Mouse (Mus musculus) neural tube, embryonic 15.5 days (tissue): Measurements from ENCODE around the gene Spindoc. TPM values are rescaled to one million over a fixed set of nuclear protein-coding genes. Genes with fewer than 3 reads are reported as not detected.

Source experiments
- ATAC-seq: fragments of 200-750 bp; cut with Nextera tagmentation; 2 replicates; pipeline ENCODE4 v1.8.0; 2017; ENCODE audit warnings: mild to moderate bottlenecking, moderate TSS enrichment, moderate library complexity; ENCODE audit not compliant: low FRiP score
- H3K27ac ChIP-seq: fragments of 300-500 bp; sonication (generic); replicated peaks from 2 replicates; pipeline ENCODE4 v1.5.1; 2015; ENCODE audit warnings: mild to moderate bottlenecking, inconsistent platforms
- H3K27me3 ChIP-seq: fragments of 300-500 bp; sonication (generic); replicated peaks from 2 replicates; pipeline ENCODE4 v1.6.1; 2015; ENCODE audit warnings: inconsistent platforms
- H3K36me3 ChIP-seq: fragments of 300-500 bp; sonication (generic); 2 replicates; pipeline ENCODE4 v1.6.1; 2015; ENCODE audit warnings: inconsistent platforms
- H3K4me1 ChIP-seq: fragments of 300-500 bp; sonication (generic); 2 replicates; pipeline ENCODE4 v1.6.1; 2015; ENCODE audit warnings: inconsistent platforms
- H3K4me2 ChIP-seq: fragments of 300-500 bp; sonication (generic); 2 replicates; pipeline ENCODE4 v1.6.1; 2015; ENCODE audit warnings: inconsistent platforms, mild to moderate bottlenecking, moderate library complexity
- H3K4me3 ChIP-seq: fragments of 300-500 bp; sonication (generic); replicated peaks from 2 replicates; pipeline ENCODE4 v1.5.1; 2015; ENCODE audit warnings: mild to moderate bottlenecking, inconsistent platforms
- H3K9ac ChIP-seq: fragments of 300-500 bp; sonication (generic); replicated peaks from 2 replicates; pipeline ENCODE4 v1.6.1; 2015; ENCODE audit warnings: mild to moderate bottlenecking, inconsistent platforms
- H3K9me3 ChIP-seq: fragments of 300-500 bp; sonication (generic); replicated peaks from 2 replicates; pipeline ENCODE4 v1.6.1; 2016; ENCODE audit warnings: inconsistent platforms
- WGBS: fragments of 180-500 bp; shearing (Covaris S2); methylation state at CpG from one replicate; pipeline ENCODE4 v1.1.7; 2015; ENCODE audit warnings: mixed read lengths; 5-methylcytosine and 5-hydroxymethylcytosine counted together
- polyA plus RNA-seq: library from polyadenylated mRNA; unstranded; fragments of >200 nt; fragmentation: Nextera tagmentation; extraction: Ambion mirVana; gene quantifications from 2 replicates; pipeline ENCODE4 v1.2.1, GENCODE M21; 2015

Gene Spindoc
- polyA plus RNA-seq, 1 experiment from 2014 or later: 30.9 TPM

- Histone ChIP-seq H3K9ac (peak within 1 kb of the TSS; percentile 95), H3K27ac (peak within 1 kb of the TSS; percentile 88), H3K9me3 (no peaks in the 10 kb centered on the region), H3K4me3 (peak within 1 kb of the TSS; percentile 89), H3K27me3 (no peaks in the 10 kb centered on the region), H3K36me3 (no peaks in the 10 kb centered on the region), H3K4me1 (peaks cover 45% of the 10 kb centered on the region), H3K4me2 (peak within 1 kb of the TSS; percentile 91)
- WGBS: 2% methylated on average over 55 of the region's 63 CpGs
- peak; percentile 94 for ATAC-seq
Measured at GRCm38 (mm10) chr19:7341512-7342397, 41.0 kb downstream of the Spindoc start, which contains the start of gene Mark2. Mark2 (minus strand) TSS chr19:7341860.

DNA sequence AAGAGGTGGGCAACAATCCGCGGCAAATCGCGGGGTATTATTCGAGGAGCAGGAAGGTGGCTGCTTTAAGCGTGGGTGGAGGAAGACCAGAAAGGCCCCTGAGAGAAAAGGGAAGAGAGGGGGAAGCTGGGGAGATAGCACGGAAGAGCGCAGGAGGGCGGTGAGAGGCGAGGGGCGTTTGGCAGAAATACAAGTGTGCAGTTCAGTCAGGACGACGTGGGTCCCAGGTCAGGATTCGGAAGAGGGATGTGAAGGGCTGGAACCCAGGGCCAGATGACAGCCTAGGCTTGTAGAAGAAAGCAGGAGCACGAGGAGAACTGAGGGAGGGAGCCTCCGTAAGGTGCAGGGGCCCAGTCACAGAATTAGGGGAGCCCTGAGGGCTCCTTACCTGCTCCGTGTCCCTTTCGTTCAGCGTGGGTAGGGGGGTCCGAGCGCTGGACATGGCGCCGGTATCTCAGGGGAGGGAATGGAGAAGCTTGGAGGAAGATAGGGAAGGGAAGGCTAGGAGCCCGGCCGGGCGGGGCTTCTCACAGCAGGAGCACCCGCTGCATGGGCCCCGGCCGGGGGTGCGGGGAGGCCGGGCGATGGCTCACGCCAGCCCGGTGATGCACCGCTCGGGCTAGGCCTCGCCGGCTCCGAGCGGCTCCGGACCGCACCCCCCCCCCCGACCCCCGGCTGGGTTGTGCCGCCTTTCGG lies 41.9 kb downstream of the Spindoc start:
- Histone ChIP-seq H3K27me3 (no peaks in the 10 kb centered on the region), H3K27ac (peak overlapping the region; percentile 88), H3K9ac (peak overlapping the region; percentile 95), H3K36me3 (no peaks in the 10 kb centered on the region), H3K4me2 (peak overlapping the region; percentile 91), H3K9me3 (no peaks in the 10 kb centered on the region), H3K4me1 (peaks cover 53% of the 10 kb centered on the region), H3K4me3 (peak overlapping the region; percentile 89)
- ATAC-seq: peak; percentile 76
- under 1% methylated on average over 32 of the region's 46 CpGs for WGBS

DNA sequence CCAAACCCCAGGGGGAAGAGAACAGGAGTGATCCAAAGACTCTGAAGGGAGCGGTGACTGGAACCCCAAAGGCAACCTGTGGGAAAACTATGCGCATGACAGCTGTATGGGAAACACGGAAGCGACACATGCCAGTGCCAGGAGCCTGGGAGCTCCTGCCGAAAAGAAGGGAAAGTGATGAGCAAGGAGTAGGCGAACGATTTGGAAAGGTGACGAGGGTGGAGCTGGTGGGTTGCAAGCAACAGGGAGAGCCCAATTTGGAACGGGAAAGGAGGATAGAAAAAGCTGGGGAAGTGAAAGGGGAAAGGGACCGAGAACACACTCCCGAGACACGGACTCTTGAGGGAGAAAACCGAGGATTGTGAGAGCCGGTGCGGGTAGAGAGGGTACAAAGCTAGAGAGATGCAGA lies 42.4 kb downstream of the Spindoc start:
- Histone ChIP-seq H3K27me3 (no peaks in the 10 kb centered on the region), H3K9me3 (no peaks in the 10 kb centered on the region), H3K4me2 (peak overlapping the region; percentile 91), H3K4me3 (peak overlapping the region; percentile 89), H3K9ac (peak overlapping the region; percentile 95), H3K4me1 (peaks cover 54% of the 10 kb centered on the region), H3K27ac (peak overlapping the region; percentile 88), H3K36me3 (no peaks in the 10 kb centered on the region)
- ATAC-seq: no peak
- WGBS: 1% methylated on average over 15 of the region's 15 CpGs

- Histone ChIP-seq H3K27me3 (no peaks in the 10 kb centered on the region), H3K4me1 (peaks cover 52% of the 10 kb centered on the region), H3K36me3 (no peaks in the 10 kb centered on the region), H3K27ac (no peak overlapping the region), H3K9me3 (no peaks in the 10 kb centered on the region), H3K4me3 (peak overlapping the region; percentile 89), H3K9ac (peak overlapping the region; percentile 95), H3K4me2 (peak overlapping the region; percentile 91)
- WGBS: 35% methylated on average over 4 of the region's 4 CpGs
- ATAC-seq: no peak
Measured at GRCm38 (mm10) chr19:7339867-7340266, 42.9 kb downstream of the Spindoc start.

GRCm38 (mm10) chr19:7339026-7339425 lies 43.8 kb downstream of the Spindoc start:
- Histone ChIP-seq H3K4me2 (peak overlapping the region; percentile 91), H3K9ac (peak overlapping the region; percentile 95), H3K36me3 (no peaks in the 10 kb centered on the region), H3K27ac (no peak overlapping the region), H3K4me3 (peak overlapping the region; percentile 89), H3K27me3 (no peaks in the 10 kb centered on the region), H3K4me1 (peaks cover 54% of the 10 kb centered on the region), H3K9me3 (no peaks in the 10 kb centered on the region)
- ATAC-seq: no peak
- WGBS: 57% methylated on average over 5 of the region's 5 CpGs

GRCm38 (mm10) chr19:7337781-7338342 lies 44.9 kb downstream of the Spindoc start:
- peaks cover 54% of the 10 kb centered on the region for H3K4me1 ChIP-seq
- ATAC-seq: no peak
- no peak overlapping the region for H3K4me2 ChIP-seq
- no peaks in the 10 kb centered on the region for H3K36me3 ChIP-seq
- no peak overlapping the region for H3K4me3 ChIP-seq
- H3K9me3 ChIP-seq: no peaks in the 10 kb centered on the region
- H3K27ac ChIP-seq: no peak overlapping the region
- peak overlapping the region; percentile 95; the same call in 1 of the 2 replicates for H3K9ac ChIP-seq
- H3K27me3 ChIP-seq: no peaks in the 10 kb centered on the region
- 88% methylated on average over 2 of the region's 2 CpGs for WGBS

DNA sequence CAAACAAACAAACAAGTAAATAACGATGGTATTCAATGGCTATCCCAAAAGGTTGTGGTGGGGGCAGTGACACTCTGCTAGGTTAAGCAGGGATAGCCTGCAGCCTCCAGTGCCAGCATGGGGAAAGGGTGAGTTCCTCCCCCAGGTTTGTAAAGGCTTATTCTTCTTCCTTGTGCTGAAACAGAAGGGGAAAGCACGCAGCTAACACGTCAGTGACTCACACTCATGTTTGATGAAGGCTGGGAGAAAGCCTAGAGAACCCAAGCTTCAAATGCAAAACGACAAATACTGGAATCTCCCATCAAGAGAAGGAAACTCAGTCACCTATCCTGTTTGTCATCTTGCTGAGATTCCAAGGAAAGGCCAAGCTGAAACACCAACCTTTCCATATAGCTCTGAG lies 47.1 kb downstream of the Spindoc start:
- H3K4me2 ChIP-seq: no peak overlapping the region
- no peak for ATAC-seq
- peaks cover 5% of the 10 kb centered on the region; the same call in 1 of the 2 replicates for H3K36me3 ChIP-seq
- no peak overlapping the region for H3K4me3 ChIP-seq
- H3K27ac ChIP-seq: no peak overlapping the region
- no peaks in the 10 kb centered on the region for H3K27me3 ChIP-seq
- peaks cover 49% of the 10 kb centered on the region for H3K4me1 ChIP-seq
- no peak overlapping the region for H3K9ac ChIP-seq
- 84% methylated on average over 4 of the region's 4 CpGs for WGBS
- no peaks in the 10 kb centered on the region for H3K9me3 ChIP-seq

GRCm38 (mm10) chr19:7334049-7334448 lies 48.7 kb downstream of the Spindoc start:
- Histone ChIP-seq H3K27me3 (no peaks in the 10 kb centered on the region), H3K36me3 (peaks cover 9% of the 10 kb centered on the region), H3K9ac (no peak overlapping the region), H3K4me1 (peaks cover 34% of the 10 kb centered on the region), H3K9me3 (no peaks in the 10 kb centered on the region), H3K27ac (no peak overlapping the region), H3K4me3 (no peak overlapping the region), H3K4me2 (no peak overlapping the region)
- no peak for ATAC-seq
- WGBS: 79% methylated on average over 2 of the region's 2 CpGs

- Histone ChIP-seq H3K4me2 (no peak overlapping the region), H3K9me3 (no peaks in the 10 kb centered on the region), H3K27me3 (no peaks in the 10 kb centered on the region), H3K4me1 (0 out of 2 replicates have a peak, but pooled peaks cover 8% of the 10 kb centered on the region), H3K36me3 (no peaks in the 10 kb centered on the region; the same call in 1 of the 2 replicates), H3K27ac (no peak overlapping the region), H3K9ac (no peak overlapping the region), H3K4me3 (no peak overlapping the region)
- WGBS: 76% methylated on average over 3 of the region's 3 CpGs
- no peak for ATAC-seq
Measured at GRCm38 (mm10) chr19:7321391-7321790, 61.4 kb downstream of the Spindoc start.

- no peak for ATAC-seq
- no peak overlapping the region for H3K4me2 ChIP-seq
- H3K9ac ChIP-seq: no peak overlapping the region
- H3K9me3 ChIP-seq: no peaks in the 10 kb centered on the region
- H3K27ac ChIP-seq: no peak overlapping the region
- H3K36me3 ChIP-seq: no peaks in the 10 kb centered on the region
- 65% methylated on average over 2 of the region's 2 CpGs for whole genome bisulfite sequencing
- H3K4me1 ChIP-seq: peaks cover 18% of the 10 kb centered on the region; the same call in 1 of the 2 replicates
- no peak overlapping the region for H3K4me3 ChIP-seq
- H3K27me3 ChIP-seq: no peaks in the 10 kb centered on the region
Measured at GRCm38 (mm10) chr19:7320181-7320580, 62.6 kb downstream of the Spindoc start.

- H3K36me3 ChIP-seq: no peaks in the 10 kb centered on the region
- H3K4me3 ChIP-seq: no peak overlapping the region
- peaks cover 27% of the 10 kb centered on the region; the same call in 1 of the 2 replicates for H3K4me1 ChIP-seq
- H3K4me2 ChIP-seq: no peak overlapping the region
- no peaks in the 10 kb centered on the region for H3K27me3 ChIP-seq
- no peaks in the 10 kb centered on the region for H3K9me3 ChIP-seq
- no peak overlapping the region for H3K9ac ChIP-seq
- WGBS: 89% methylated on average over 4 of the region's 4 CpGs
- ATAC-seq: no peak
- no peak overlapping the region for H3K27ac ChIP-seq
Measured at GRCm38 (mm10) chr19:7317716-7318115, 65.1 kb downstream of the Spindoc start.
